Mouse (Mus musculus) hindbrain, embryonic 13.5 days (tissue): Measurements from ENCODE around the gene Tmem121. TPM values are rescaled to one million over a fixed set of nuclear protein-coding genes. Genes with fewer than 3 reads are reported as not detected.
"Not testable (repeated sequence)": the region's sequence is repeated elsewhere in the genome, so short reads cannot be mapped to it uniquely, and the experiment has no call there.

Experiments
- ATAC-seq: fragments of 200-750 bp; cut with Nextera tagmentation; 2 replicates; pipeline ENCODE4 v1.8.0; 2017; ENCODE audit warnings: moderate TSS enrichment; ENCODE audit not compliant: low FRiP score
- H3K27ac ChIP-seq: fragments of 300-500 bp; sonication (generic); 2 replicates; pipeline ENCODE4 v1.5.1; 2015; ENCODE audit warnings: inconsistent platforms, mild to moderate bottlenecking, moderate library complexity
- H3K27me3 ChIP-seq: fragments of 300-500 bp; sonication (generic); 2 replicates; pipeline ENCODE4 v1.6.1; 2015; ENCODE audit warnings: mild to moderate bottlenecking, inconsistent platforms
- H3K36me3 ChIP-seq: fragments of 300-500 bp; sonication (generic); 2 replicates; pipeline ENCODE4 v1.6.1; 2015; ENCODE audit warnings: mild to moderate bottlenecking, inconsistent platforms
- H3K4me1 ChIP-seq: fragments of 300-500 bp; sonication (generic); replicated peaks from 2 replicates; pipeline ENCODE4 v1.6.1; 2015; ENCODE audit warnings: inconsistent platforms
- H3K4me2 ChIP-seq: fragments of 300-500 bp; sonication (generic); 2 replicates; pipeline ENCODE4 v1.6.1; 2015; ENCODE audit warnings: inconsistent platforms, mild to moderate bottlenecking, moderate library complexity
- H3K4me3 ChIP-seq: fragments of 300-500 bp; sonication (generic); 2 replicates; pipeline ENCODE4 v1.5.1; 2015; ENCODE audit warnings: mild to moderate bottlenecking, inconsistent platforms
- H3K9ac ChIP-seq: fragments of 300-500 bp; sonication (generic); 2 replicates; pipeline ENCODE4 v1.6.1; 2015; ENCODE audit warnings: mild to moderate bottlenecking, inconsistent platforms
- H3K9me3 ChIP-seq: fragments of 300-500 bp; sonication (generic); 2 replicates; pipeline ENCODE4 v1.6.1; 2016; ENCODE audit warnings: inconsistent platforms
- WGBS: fragments of 180-500 bp; shearing (Covaris S2); methylation state at CpG from one replicate; pipeline ENCODE4 v1.1.7; 2015; 5-methylcytosine and 5-hydroxymethylcytosine counted together
- polyA plus RNA-seq: library from polyadenylated mRNA; unstranded; fragments of >200 nt; fragmentation: Nextera tagmentation; extraction: Ambion mirVana; gene quantifications from 2 replicates; pipeline ENCODE4 v1.2.1, GENCODE M21; 2015

Tmem121 gene
- polyA plus RNA-seq, 1 experiment from 2014 or later = 34.9 TPM

DNA sequence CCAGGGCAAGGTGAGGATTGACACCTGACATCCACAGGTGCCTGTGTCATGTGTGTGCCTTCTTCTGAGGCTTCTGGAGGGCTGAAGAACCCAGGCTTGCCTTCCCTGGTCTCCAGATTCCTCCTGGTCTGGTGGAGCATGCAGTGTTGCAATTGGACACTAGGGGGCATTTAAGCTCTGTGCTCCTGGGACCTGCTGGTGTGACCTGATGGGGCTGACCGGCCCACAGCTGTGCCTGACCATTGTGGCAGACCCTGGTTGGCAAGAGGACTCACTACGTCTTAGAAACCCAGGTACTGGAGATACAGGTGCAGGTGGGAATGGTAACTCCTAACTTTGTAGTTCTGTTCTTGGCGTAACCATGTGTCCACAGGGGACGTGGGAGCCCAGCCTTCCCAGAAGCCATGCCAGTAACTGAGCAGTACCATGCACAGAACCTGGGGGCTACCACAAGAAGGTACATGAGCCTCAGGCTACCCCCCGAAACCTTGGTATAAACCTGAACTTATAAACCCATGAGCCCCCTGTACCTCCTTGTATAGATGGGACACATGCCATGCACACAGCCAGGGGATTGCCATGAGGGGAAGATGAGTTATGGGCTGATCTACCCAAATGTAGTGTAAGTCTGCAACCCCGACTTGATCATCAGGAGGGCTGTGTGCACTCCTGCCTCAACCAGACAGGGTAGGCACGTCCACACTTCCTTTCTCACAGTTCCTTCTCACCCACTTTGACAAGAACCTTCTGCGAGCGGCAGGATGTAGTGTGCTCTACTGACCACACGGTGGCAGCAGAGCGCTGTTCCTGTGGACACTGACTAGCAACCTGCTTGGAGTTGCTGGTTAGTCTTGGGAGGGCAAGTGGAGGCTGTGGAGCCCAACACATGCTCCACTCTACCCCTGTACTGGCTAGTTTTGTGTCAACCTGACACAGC, 31.8 kb downstream of the Tmem121 start:
- Histone ChIP-seq H3K36me3 (no peaks in the 10 kb centered on the region), H3K4me2 (no peak overlapping the region), H3K9me3 (no peaks in the 10 kb centered on the region), H3K9ac (no peak overlapping the region), H3K4me1 (no peaks in the 10 kb centered on the region), H3K4me3 (no peak overlapping the region), H3K27ac (no peak overlapping the region), H3K27me3 (0 out of 2 replicates have a peak, but pooled peaks cover 5% of the 10 kb centered on the region)
- WGBS = 31% methylated on average over 11 of the region's 11 CpGs
- ATAC-seq = peak; percentile 11; the same call in 1 of the 2 replicates

- WGBS = 54% methylated on average over 4 of the region's 4 CpGs
- no peak overlapping the region for H3K4me3 ChIP-seq
- H3K9ac ChIP-seq = no peak overlapping the region
- no peaks in the 10 kb centered on the region for H3K4me1 ChIP-seq
- no peak overlapping the region for H3K4me2 ChIP-seq
- no peak overlapping the region for H3K27ac ChIP-seq
- no peaks in the 10 kb centered on the region for H3K36me3 ChIP-seq
- no peak for ATAC-seq
- H3K27me3 ChIP-seq = 0 out of 2 replicates have a peak, but pooled peaks cover 5% of the 10 kb centered on the region
- no peaks in the 10 kb centered on the region for H3K9me3 ChIP-seq
Measured at GRCm38 (mm10) chr12:113219867-113220266, 34.1 kb downstream of the Tmem121 start.

- Histone ChIP-seq H3K9me3 (no peaks in the 10 kb centered on the region), H3K9ac (no peak overlapping the region), H3K36me3 (no peaks in the 10 kb centered on the region), H3K4me2 (no peak overlapping the region), H3K4me3 (no peak overlapping the region), H3K27me3 (0 out of 2 replicates have a peak, but pooled peaks cover 5% of the 10 kb centered on the region), H3K4me1 (no peaks in the 10 kb centered on the region), H3K27ac (no peak overlapping the region)
- peak; percentile 26 for ATAC-seq
- WGBS = 44% methylated on average over 4 of the region's 4 CpGs
Measured at GRCm38 (mm10) chr12:113220447-113220846, 34.7 kb downstream of the Tmem121 start.

GRCm38 (mm10) chr12:113221289-113221688, 35.6 kb downstream of the Tmem121 start:
- Histone ChIP-seq H3K36me3 (no peaks in the 10 kb centered on the region), H3K27me3 (0 out of 2 replicates have a peak, but pooled peaks cover 5% of the 10 kb centered on the region), H3K27ac (no peak overlapping the region), H3K4me1 (no peaks in the 10 kb centered on the region), H3K4me2 (no peak overlapping the region), H3K9me3 (no peaks in the 10 kb centered on the region), H3K4me3 (no peak overlapping the region), H3K9ac (no peak overlapping the region)
- no peak for ATAC-seq
- 82% methylated on average over 9 of the region's 9 CpGs for WGBS

DNA sequence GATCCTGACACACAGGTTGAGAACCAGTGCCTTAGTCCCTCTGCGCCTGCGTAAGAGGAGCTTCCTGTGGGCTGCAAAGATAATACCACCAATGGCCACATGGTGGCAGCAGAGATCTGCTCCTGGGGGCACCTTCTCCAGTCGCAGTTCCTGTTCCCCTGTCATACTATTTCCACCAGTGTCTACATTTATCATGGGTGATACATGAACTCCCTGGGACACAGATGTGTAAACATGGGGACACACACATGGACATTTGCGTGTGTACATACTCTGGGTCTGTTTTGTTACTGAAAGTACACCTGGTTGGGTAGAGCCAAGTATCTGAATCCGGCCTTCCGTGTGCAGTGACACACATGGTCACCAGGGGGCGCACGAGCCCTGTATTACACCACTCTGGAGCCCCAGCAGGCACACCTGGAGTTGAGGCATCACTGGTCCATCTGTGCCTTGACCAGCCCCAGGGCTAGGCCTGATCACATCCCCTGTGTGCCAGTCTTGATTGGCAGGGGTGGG, 36.4 kb downstream of the Tmem121 start:
- no peak overlapping the region for H3K9ac ChIP-seq
- 0 out of 2 replicates have a peak, but pooled peaks cover 2% of the 10 kb centered on the region for H3K27me3 ChIP-seq
- 23% methylated on average over 8 of the region's 8 CpGs for WGBS
- H3K4me2 ChIP-seq = no peak overlapping the region
- H3K4me3 ChIP-seq = no peak overlapping the region
- no peaks in the 10 kb centered on the region for H3K9me3 ChIP-seq
- no peaks in the 10 kb centered on the region for H3K4me1 ChIP-seq
- H3K27ac ChIP-seq = no peak overlapping the region
- ATAC-seq = peak; percentile 43
- no peaks in the 10 kb centered on the region for H3K36me3 ChIP-seq

DNA sequence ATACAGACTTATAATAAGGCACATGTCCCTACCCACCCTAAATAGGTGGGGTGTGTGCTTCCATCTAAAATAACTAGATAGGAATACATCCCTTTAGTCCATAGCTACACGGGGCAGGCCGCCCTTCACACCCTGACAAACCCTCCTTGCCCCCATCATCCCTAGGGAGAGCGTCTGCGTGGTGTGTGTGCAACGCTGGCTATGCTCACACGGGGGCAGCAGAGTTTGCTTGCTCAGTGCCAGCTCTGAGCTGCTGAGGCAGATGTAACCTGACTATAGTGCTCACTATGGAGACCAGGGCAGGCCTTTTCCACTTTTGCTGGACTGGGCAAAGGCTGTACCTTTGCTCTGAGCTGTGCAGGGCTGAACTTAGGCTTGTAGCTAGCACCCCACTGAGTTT, 37.0 kb downstream of the Tmem121 start:
- Histone ChIP-seq H3K9ac (no peak overlapping the region), H3K27ac (no peak overlapping the region), H3K4me3 (no peak overlapping the region), H3K9me3 (no peaks in the 10 kb centered on the region), H3K4me1 (no peaks in the 10 kb centered on the region), H3K4me2 (no peak overlapping the region), H3K27me3 (no peaks in the 10 kb centered on the region), H3K36me3 (no peaks in the 10 kb centered on the region)
- 33% methylated on average over 6 of the region's 6 CpGs for WGBS
- ATAC-seq = peak; percentile 38

DNA sequence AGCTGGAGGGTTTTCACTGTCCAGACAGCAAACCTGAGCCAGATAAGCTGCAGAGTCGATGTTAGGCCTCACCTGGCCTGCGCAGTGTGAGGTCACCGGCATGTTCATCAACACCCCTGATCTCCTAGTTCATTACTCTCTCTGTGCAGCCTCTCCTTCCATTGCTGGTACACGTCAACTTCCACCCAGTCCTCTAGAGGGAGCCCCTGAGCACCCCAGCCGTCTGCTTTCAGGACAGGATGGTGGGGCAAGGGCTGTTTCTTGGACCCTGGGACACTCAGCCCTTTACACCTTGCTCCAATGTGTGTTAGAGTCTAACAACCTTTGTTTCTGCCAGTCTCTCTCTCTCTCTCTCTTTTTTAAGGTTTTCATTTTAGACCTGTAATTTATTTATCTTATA, 38.5 kb downstream of the Tmem121 start:
- Histone ChIP-seq H3K36me3 (no peaks in the 10 kb centered on the region), H3K4me3 (no peak overlapping the region), H3K9ac (no peak overlapping the region), H3K9me3 (no peaks in the 10 kb centered on the region), H3K27me3 (no peaks in the 10 kb centered on the region), H3K4me1 (no peaks in the 10 kb centered on the region), H3K27ac (no peak overlapping the region), H3K4me2 (no peak overlapping the region)
- WGBS = 77% methylated on average over 5 of the region's 5 CpGs
- no peak for ATAC-seq

DNA sequence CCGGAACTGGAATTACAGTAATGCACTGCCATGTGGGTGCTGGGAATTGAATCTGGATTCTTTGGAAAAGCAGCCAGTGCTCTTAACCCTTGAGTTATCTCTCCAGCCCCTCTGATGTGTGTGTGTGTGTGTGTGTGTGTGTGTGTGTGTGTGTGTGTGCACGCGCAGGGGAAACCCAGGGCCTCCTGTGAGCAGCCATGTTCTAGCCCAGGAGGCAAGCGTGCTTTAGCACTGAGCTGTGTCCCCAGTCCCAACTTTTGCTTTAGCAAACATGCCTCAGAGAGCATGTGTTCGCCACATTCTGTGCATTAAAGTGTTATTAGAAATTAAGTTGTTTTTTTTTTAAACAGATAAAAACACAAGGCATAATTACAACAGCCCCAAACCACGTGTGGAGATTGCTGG, 39.0 kb downstream of the Tmem121 start:
- Histone ChIP-seq H3K9me3 (no peaks in the 10 kb centered on the region), H3K9ac (no peak overlapping the region), H3K27me3 (no peaks in the 10 kb centered on the region), H3K27ac (no peak overlapping the region), H3K36me3 (no peaks in the 10 kb centered on the region), H3K4me2 (no peak overlapping the region), H3K4me3 (no peak overlapping the region), H3K4me1 (no peaks in the 10 kb centered on the region)
- 87% methylated on average over 6 of the region's 6 CpGs for WGBS
- no peak for ATAC-seq

- Histone ChIP-seq H3K4me3 (no peak overlapping the region), H3K27me3 (no peaks in the 10 kb centered on the region), H3K9me3 (no peaks in the 10 kb centered on the region), H3K4me2 (no peak overlapping the region), H3K36me3 (no peaks in the 10 kb centered on the region), H3K9ac (no peak overlapping the region), H3K4me1 (no peaks in the 10 kb centered on the region), H3K27ac (no peak overlapping the region)
- WGBS = 80% methylated on average over 6 of the region's 6 CpGs
- ATAC-seq = no peak
Measured at GRCm38 (mm10) chr12:113227970-113228593, 42.4 kb downstream of the Tmem121 start.

GRCm38 (mm10) chr12:113230741-113231140, 45.0 kb downstream of the Tmem121 start:
- no peak overlapping the region for H3K4me3 ChIP-seq
- WGBS = 86% methylated on average over 4 of the region's 4 CpGs
- H3K9ac ChIP-seq = no peak overlapping the region
- H3K9me3 ChIP-seq = no peaks in the 10 kb centered on the region
- no peaks in the 10 kb centered on the region for H3K36me3 ChIP-seq
- H3K27me3 ChIP-seq = no peaks in the 10 kb centered on the region
- no peak for ATAC-seq
- H3K4me1 ChIP-seq = no peaks in the 10 kb centered on the region
- no peak overlapping the region for H3K4me2 ChIP-seq
- H3K27ac ChIP-seq = no peak overlapping the region

DNA sequence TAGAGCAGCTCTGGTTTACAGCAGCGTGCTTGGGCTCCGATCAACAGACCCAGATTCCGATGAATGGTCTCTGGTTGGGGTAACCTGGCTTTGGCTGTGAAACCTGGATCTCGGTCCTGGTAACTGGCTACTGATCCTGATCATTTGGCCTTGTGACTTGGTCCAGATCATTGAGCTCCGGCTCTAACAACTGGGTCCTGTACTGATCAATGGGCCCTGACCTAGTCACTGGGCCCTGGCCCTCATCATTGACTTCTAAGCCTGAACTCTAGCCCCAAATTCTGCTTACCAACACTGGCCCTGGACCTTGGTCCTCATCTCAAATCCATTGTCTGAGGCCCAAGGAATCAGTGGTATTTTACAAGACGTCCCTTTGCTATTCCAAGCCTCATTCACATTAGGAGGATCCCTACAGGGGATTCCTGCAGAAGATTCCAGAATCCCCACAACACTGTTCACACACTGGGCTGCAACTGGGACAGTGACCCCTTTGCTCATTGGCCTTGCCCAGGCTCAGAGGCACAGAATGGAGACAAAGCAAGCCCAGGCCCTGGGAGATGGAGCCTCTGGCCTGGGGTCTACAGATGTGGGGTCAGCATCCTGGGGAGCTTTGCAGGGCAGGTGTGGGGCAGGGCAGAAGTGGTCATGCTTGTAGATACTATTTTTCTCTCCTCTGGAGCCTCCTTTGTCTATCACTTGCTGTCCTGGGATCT, 46.0 kb downstream of the Tmem121 start:
- 88% methylated on average over 6 of the region's 6 CpGs for WGBS
- ATAC-seq, H3K4me3 ChIP-seq, H3K9ac ChIP-seq, H3K4me2 ChIP-seq, H3K36me3 ChIP-seq, H3K4me1 ChIP-seq, H3K27me3 ChIP-seq, H3K27ac ChIP-seq, H3K9me3 ChIP-seq: not testable (repeated sequence)

DNA sequence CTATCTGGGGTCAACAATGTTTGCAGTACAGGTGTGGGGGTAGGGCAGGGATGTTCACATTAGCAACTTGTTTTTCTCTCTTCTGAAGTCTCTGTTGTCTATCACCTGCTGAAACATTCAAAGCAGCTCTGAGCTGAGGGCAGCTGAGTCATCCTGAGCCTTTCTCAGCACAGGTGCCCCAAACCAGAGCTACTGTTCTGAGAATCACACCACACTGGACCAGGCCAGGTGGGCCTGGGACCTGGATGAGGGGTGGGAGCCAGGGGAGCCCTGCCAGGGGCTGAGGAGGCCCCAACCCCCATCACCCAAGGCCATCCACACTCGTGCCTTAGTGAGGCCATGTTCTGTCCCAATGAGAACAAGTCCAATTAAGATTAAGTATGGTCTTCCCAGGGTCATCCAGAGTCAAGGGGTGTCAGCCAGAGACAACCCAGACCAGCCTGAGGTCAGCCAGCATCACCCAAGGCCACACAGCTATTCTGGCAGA, 46.6 kb downstream of the Tmem121 start:
- H3K27ac ChIP-seq, H3K4me1 ChIP-seq, H3K9me3 ChIP-seq, H3K36me3 ChIP-seq, H3K4me3 ChIP-seq, H3K27me3 ChIP-seq, ATAC-seq, H3K9ac ChIP-seq, H3K4me2 ChIP-seq: not testable (repeated sequence)
- 42% methylated on average over 1 of the region's 1 CpGs for WGBS
